Mouse (Mus musculus): Measurements from ENCODE around the gene Slc46a1. TPM values are rescaled to one million over a fixed set of nuclear protein-coding genes. Genes with fewer than 3 reads are reported as not detected.

The Slc46a1 gene
- total and polyA plus RNA-seq, 3 experiments: 8.3 to 11.6 TPM; not detected in 1

GRCm38 (mm10) chr11:78455308-78455707 is 10.2 kb upstream of the Slc46a1 start (continued):
- TF ChIP-seq CHD2 (IDR thresholded peaks at IDR 0.05; ENCODE audit: low read length) (no peak), MAX (IDR thresholded peaks at IDR 0.05; ENCODE audit: low read length) (peak; percentile 49; the same call in 1 of the 2 replicates), TAL1 (IDR thresholded peaks at IDR 0.05; ENCODE audit: low read length) (no peak), GATA1 (IDR thresholded peaks at IDR 0.05; ENCODE audit: low read depth, low read length) (no peak), ZNF384 (IDR thresholded peaks at IDR 0.05; ENCODE audit: low read depth, low read length) (peak; percentile 71), CHD1 (IDR thresholded peaks at IDR 0.05; ENCODE audit: low read depth, low read length) (no peak), BHLHE40 (IDR thresholded peaks at IDR 0.05; ENCODE audit: borderline replicate concordance, low read depth, low read length) (no peak), E2F4 (IDR thresholded peaks at IDR 0.05; ENCODE audit: borderline replicate concordance, low read depth, low read length) (no peak)

DNA sequence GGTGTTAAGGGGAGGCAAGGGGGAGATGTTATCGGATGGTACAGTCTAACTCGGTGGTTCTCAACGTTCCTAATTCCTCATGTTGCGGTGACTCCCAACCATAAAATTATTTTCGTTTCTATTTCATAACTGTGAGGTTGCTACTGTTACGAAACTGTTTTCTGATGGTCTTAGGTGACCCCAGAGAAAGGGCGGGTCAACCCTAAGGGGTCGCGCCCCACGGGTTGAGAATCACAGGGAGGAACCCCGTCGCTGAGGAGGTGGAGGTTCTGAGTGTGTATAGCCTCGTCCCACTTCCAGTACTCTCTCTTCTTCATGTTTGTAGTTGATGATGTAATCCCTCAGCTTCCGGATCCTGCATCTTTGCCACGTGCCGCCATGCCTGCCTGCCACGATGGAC is 6.8 kb upstream of the Slc46a1 start:
- peaks cover 1 to 6% of the 10 kb centered on the region in 2 experiments; a peak in 3 of 4 replicates for H3K27me3 ChIP-seq (ENCODE audit: control insufficient read depth in 1 of 2, insufficient read depth in 2 of 2, low read length in 2 of 2)
- TF ChIP-seq MXI1 (IDR thresholded peaks at IDR 0.05; ENCODE audit: low read depth, low read length) (no peak), JUND (IDR thresholded peaks at IDR 0.05; ENCODE audit: low read depth, low read length) (no peak), ELF1 (IDR thresholded peaks at IDR 0.05; ENCODE audit: low read depth, low read length) (no peak), RAD21 (IDR thresholded peaks at IDR 0.05; ENCODE audit: low read depth, low read length) (no peak), EP300 (IDR thresholded peaks at IDR 0.05; ENCODE audit: low read depth in 1 of 2, low read length in 2 of 2) (no peak), ZKSCAN1 (IDR thresholded peaks at IDR 0.05; ENCODE audit: low read depth, low read length) (no peak), MAZ (IDR thresholded peaks at IDR 0.05; ENCODE audit: low read depth, low read length) (no peak), NRF1 (IDR thresholded peaks at IDR 0.05; ENCODE audit: insufficient read depth, low read depth, low read length, poor library complexity, severe bottlenecking) (no peak), UBTF (IDR thresholded peaks at IDR 0.05; ENCODE audit: borderline replicate concordance, insufficient read depth, low read depth, low read length) (no peak), SMC3 (IDR thresholded peaks at IDR 0.05; ENCODE audit: low read depth, low read length) (no peak), MYB (IDR thresholded peaks at IDR 0.05; ENCODE audit: low read depth, low read length) (no peak), USF1 (IDR thresholded peaks at IDR 0.05; ENCODE audit: low read depth, low read length) (no peak), USF2 (IDR thresholded peaks at IDR 0.05; ENCODE audit: borderline replicate concordance in 1 of 2, insufficient read depth in 1 of 2, low read depth in 1 of 2, low read length in 2 of 2) (no peak), ZC3H11A (IDR thresholded peaks at IDR 0.05; ENCODE audit: low read depth, low read length) (no peak), ZNF384 (IDR thresholded peaks at IDR 0.05; ENCODE audit: low read depth, low read length) (no peak), MYC (IDR thresholded peaks at IDR 0.05; ENCODE audit: low read depth, low read length) (no peak)
- peaks cover 0 to 8% of the 10 kb centered on the region in 2 experiments; a peak in 2 of 4 replicates for H3K36me3 ChIP-seq (ENCODE audit: control insufficient read depth in 1 of 2, insufficient read depth in 2 of 2, low read length in 2 of 2)
- H3K4me3 ChIP-seq (ENCODE audit: control insufficient read depth in 1 of 2, insufficient read depth in 1 of 2, low read depth in 2 of 2, low read length in 2 of 2): no peak overlapping the region
- H3K9ac ChIP-seq (ENCODE audit: control insufficient read depth, low read depth, low read length, poor library complexity, severe bottlenecking): no peak overlapping the region
- no peaks in the 10 kb centered on the region for H3K9me3 ChIP-seq (replicated peaks; ENCODE audit: insufficient read depth, low read length)
- H3K4me1 ChIP-seq (ENCODE audit: control insufficient read depth in 1 of 2, insufficient read depth in 2 of 2, low read length in 2 of 2): peaks cover 3 to 9% of the 10 kb centered on the region in 2 experiments
- no peak overlapping the region for H3K27ac ChIP-seq (ENCODE audit: control insufficient read depth, low read depth, low read length)
- no peaks in the 10 kb centered on the region for H3K79me2 ChIP-seq (ENCODE audit: control insufficient read depth, insufficient read depth, low read length, poor library complexity)
- no peak for DNase-seq (ENCODE audit: low read depth, low spot score)
